9 mouse cellular contexts compared by ENCODE assay signal in the genomic region with DNA sequence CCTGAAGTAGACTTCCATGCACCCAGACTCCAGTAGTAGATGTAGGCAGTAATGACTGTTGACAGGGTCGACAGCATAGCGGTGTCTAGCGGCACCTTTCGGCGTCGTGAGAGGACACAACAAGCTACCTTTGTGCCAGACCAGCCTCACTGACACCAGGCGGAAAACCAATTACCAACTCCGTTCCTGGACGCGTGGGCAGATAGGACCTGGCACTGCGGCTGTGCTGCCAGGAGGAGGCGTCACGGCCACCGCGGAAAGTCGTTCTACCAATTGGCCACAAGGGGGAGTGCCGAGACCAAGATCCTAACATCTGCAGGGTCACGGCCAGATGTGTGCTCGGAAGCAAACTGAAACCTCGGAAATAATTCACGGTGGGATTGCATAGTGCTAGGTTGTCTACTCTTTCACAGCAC. TPM values are rescaled to one million over a fixed set of nuclear protein-coding genes. Genes with fewer than 3 reads are reported as not detected.
DNase-seq lines count a peak whose midpoint lies in the region; ATAC-seq lines count a peak whose summit lies in the region.
"Had no signal": no experiment of that assay in that cellular context is flagged by ENCODE, and none has a peak within 500 bp of the region (broad histone marks: within the 10 kb centered on the region; RNA-seq: fewer than 3 reads in every experiment).

No protein-coding gene starts in this region.

- no peak overlapping the region for H3K27ac ChIP-seq in heart, embryonic 14.5 days (replicated peaks in 1 of 2; ENCODE audit: control insufficient read depth in 1 of 2, insufficient read depth in 1 of 2, low read depth in 2 of 2, low read length in 2 of 2)
- no peak overlapping the region for H3K27ac ChIP-seq in liver, embryonic 12.5 days
- no peak overlapping the region for H3K27ac ChIP-seq in stomach, embryonic 14.5 days (ENCODE audit: low read length)

- peak; percentile 91 for ATAC-seq in erythroid progenitor cell, adult 5-6 weeks (replicated peaks; ENCODE audit: low FRiP score, poor library complexity, severe bottlenecking)
- peak; percentile 34; the same call in 1 of the 2 replicates for ATAC-seq in heart, embryonic 14.5 days (ENCODE audit: insufficient number of reproducible peaks, insufficient read depth, low FRiP score, low read depth)
- peak; percentile 60 for ATAC-seq in liver, embryonic 12.5 days
- ATAC-seq in stomach, embryonic 14.5 days (ENCODE audit: insufficient number of reproducible peaks, insufficient read depth, low FRiP score, low read depth), result peak; percentile 62; the same call in 1 of the 2 replicates

- peak overlapping the region; percentile 15 to 24 for H3K4me3 ChIP-seq in heart, embryonic 14.5 days (ENCODE audit: control insufficient read depth in 1 of 2, insufficient read depth in 1 of 2, low read depth in 1 of 2, low read length in 2 of 2)
- H3K4me3 ChIP-seq in liver, embryonic 12.5 days, result peak overlapping the region; percentile 34
- peak overlapping the region; percentile 11; the same call in 1 of the 2 replicates for H3K4me3 ChIP-seq in stomach, embryonic 14.5 days (ENCODE audit: low read depth, low read length)

- no peaks in the 10 kb centered on the region for H3K9me3 ChIP-seq in heart, embryonic 14.5 days (ENCODE audit: control insufficient read depth, low read length)
- H3K9me3 ChIP-seq in liver, embryonic 12.5 days (replicated peaks), result no peaks in the 10 kb centered on the region
- no peaks in the 10 kb centered on the region for H3K9me3 ChIP-seq in stomach, embryonic 14.5 days (ENCODE audit: control insufficient read depth, low read depth, low read length)

- H3K4me1 ChIP-seq in heart, embryonic 14.5 days (ENCODE audit: control insufficient read depth in 2 of 2, insufficient read depth in 2 of 2, low read length in 2 of 2), result peaks cover 5 to 7% of the 10 kb centered on the region in 2 experiments; a peak in 2 of 4 replicates
- peaks cover 11% of the 10 kb centered on the region; the same call in 1 of the 2 replicates for H3K4me1 ChIP-seq in liver, embryonic 12.5 days
- H3K4me1 ChIP-seq in stomach, embryonic 14.5 days (ENCODE audit: control insufficient read depth, insufficient read depth, low read length), result no peaks in the 10 kb centered on the region

- 3% methylated on average over 21 of the region's 21 CpGs for WGBS in heart, embryonic 14.5 days
- WGBS in liver, embryonic 12.5 days (ENCODE audit: insufficient replicate concordance), result 1% methylated on average over 21 of the region's 21 CpGs
- WGBS in stomach, embryonic 14.5 days, result 2% methylated on average over 21 of the region's 21 CpGs

- DNase-seq in CD4-positive, CD25-positive, alpha-beta regulatory T cell, adult 2 months (ENCODE audit: low read depth, low spot score), result peak; percentile 91
- peak; percentile 81 for DNase-seq in brain, adult 2 months (ENCODE audit: low read depth, low spot score)
- peak; percentile 82 for DNase-seq in kidney, postnatal 14 days
- peak; percentile 91 for DNase-seq in naive thymus-derived CD4-positive, alpha-beta T cell, adult 2 months (ENCODE audit: low read depth)

- H3K4me2 ChIP-seq in heart, embryonic 14.5 days (ENCODE audit: low read length), result peak overlapping the region; percentile 64
- H3K4me2 ChIP-seq in liver, embryonic 12.5 days, result peak overlapping the region; percentile 57
- peak overlapping the region; percentile 35 for H3K4me2 ChIP-seq in stomach, embryonic 14.5 days (replicated peaks; ENCODE audit: low read depth, low read length)

- H3K27me3 ChIP-seq in heart, embryonic 14.5 days (ENCODE audit: control insufficient read depth, insufficient read depth, low read length), result peaks cover 4% of the 10 kb centered on the region; the same call in 1 of the 2 replicates
- H3K27me3 ChIP-seq in liver, embryonic 12.5 days (replicated peaks), result peaks cover 18% of the 10 kb centered on the region
- no peaks in the 10 kb centered on the region for H3K27me3 ChIP-seq in stomach, embryonic 14.5 days (ENCODE audit: control insufficient read depth, insufficient read depth, low read length)

- H3K36me3 ChIP-seq in heart, embryonic 14.5 days (ENCODE audit: control insufficient read depth, insufficient read depth, low read length), result no peaks in the 10 kb centered on the region
- no peaks in the 10 kb centered on the region for H3K36me3 ChIP-seq in liver, embryonic 12.5 days
- no peaks in the 10 kb centered on the region for H3K36me3 ChIP-seq in stomach, embryonic 14.5 days (ENCODE audit: control insufficient read depth, insufficient read depth, low read length)

- no peak overlapping the region for H3K9ac ChIP-seq in heart, embryonic 14.5 days (ENCODE audit: low read length)
- no peak overlapping the region for H3K9ac ChIP-seq in liver, embryonic 12.5 days
- no peak overlapping the region for H3K9ac ChIP-seq in stomach, embryonic 14.5 days (replicated peaks; ENCODE audit: low read depth, low read length)

RNA-seq across cellular contexts. Expression of gene Cpn2, which starts 15.3 kb away (rescaled TPM):
- total RNA-seq in erythroid progenitor cell, adult 5-6 weeks (2015; ENCODE audit: low replicate concordance), result not detected in 2 replicates
- not detected in 2 replicates for total RNA-seq in erythroid progenitor cell, adult 5-6 weeks (2017; ENCODE audit: low replicate concordance)
- polyA plus RNA-seq in heart, embryonic 14.5 days (2014; fragmentation: Nextera tagmentation; extraction: Ambion mirVana), result not detected in 2 replicates
- 1.5 and 1.6 TPM in 2 replicates for polyA plus RNA-seq in liver, embryonic 12.5 days (2016; fragmentation: Nextera tagmentation; extraction: Ambion mirVana)
- not detected in 2 replicates for polyA plus RNA-seq in stomach, embryonic 14.5 days (2014; fragmentation: Nextera tagmentation; extraction: Ambion mirVana)
- polyA plus RNA-seq: gonadal fat pad, adult 2 months had no signal

RNA-seq across cellular contexts. Expression of gene Lrrc15, which starts 31.0 kb away (rescaled TPM):
- total RNA-seq in erythroid progenitor cell, adult 5-6 weeks (2015; ENCODE audit: low replicate concordance), result not detected in 2 replicates
- under 0.01 TPM in 1 of 2 replicates, not detected in the other for total RNA-seq in erythroid progenitor cell, adult 5-6 weeks (2017; ENCODE audit: low replicate concordance)
- polyA plus RNA-seq in heart, embryonic 14.5 days (2014; fragmentation: Nextera tagmentation; extraction: Ambion mirVana), result 0.19 and 0.39 TPM in 2 replicates
- 0.02 TPM in 1 of 2 replicates, not detected in the other for polyA plus RNA-seq in liver, embryonic 12.5 days (2016; fragmentation: Nextera tagmentation; extraction: Ambion mirVana)
- polyA plus RNA-seq in stomach, embryonic 14.5 days (2014; fragmentation: Nextera tagmentation; extraction: Ambion mirVana), result 0.52 and 0.55 TPM in 2 replicates

RNA-seq across cellular contexts. Expression of gene Gp5, which starts 58.6 kb away (rescaled TPM):
- total RNA-seq in erythroid progenitor cell, adult 5-6 weeks (2015; ENCODE audit: low replicate concordance), result 1.4 and 2.1 TPM in 2 replicates
- 1.9 TPM in 1 of 2 replicates, not detected in the other for total RNA-seq in erythroid progenitor cell, adult 5-6 weeks (2017; ENCODE audit: low replicate concordance)
- polyA plus RNA-seq in heart, embryonic 14.5 days (2014; fragmentation: Nextera tagmentation; extraction: Ambion mirVana), result 0.50 and 0.63 TPM in 2 replicates
- 31.3 and 32.1 TPM in 2 replicates for polyA plus RNA-seq in liver, embryonic 12.5 days (2016; fragmentation: Nextera tagmentation; extraction: Ambion mirVana)
- polyA plus RNA-seq in stomach, embryonic 14.5 days (2014; fragmentation: Nextera tagmentation; extraction: Ambion mirVana), result 0.56 and 0.65 TPM in 2 replicates

Comparison
In these comparisons a context has a peak if more than half of its experiments do, and no peak if none do; other contexts are left out.
1. ATAC-seq: peak in every context shown above with its lines; median percentile 91 in erythroid progenitor cell, adult 5-6 weeks; 62 in stomach, embryonic 14.5 days; 60 in liver, embryonic 12.5 days; 34 in heart, embryonic 14.5 days.
2. RNA of gene Gp5, which starts 58.6 kb away (polyA plus RNA-seq): 31.3 to 32.1 TPM in liver, embryonic 12.5 days; 0.56 to 0.65 TPM in stomach, embryonic 14.5 days and 0.50 to 0.63 TPM in heart, embryonic 14.5 days; every median in the first group is over 10 times any median in the second.
3. Peak in every context shown above with its lines, with median percentiles within 50 percentile points of each other: DNase-seq, H3K4me2 ChIP-seq and H3K4me3 ChIP-seq.